Mouse (Mus musculus): ENCODE measurements at regions not wholly inside any gene's neighbourhood (a gene's known extent, or its start where the extent isn't known, plus 50 kb on each side); places are given as distances from the start of the nearest gene placed in this dataset.

- Histone ChIP-seq H3K27ac (no peak overlapping the region), H3K9ac (no peak overlapping the region), H3K4me1 (replicated peaks; ENCODE audit: control insufficient read depth, insufficient read depth, low read length) (no peaks in the 10 kb centered on the region), H3K4me3 (replicated peaks; ENCODE audit: low read length) (no peak overlapping the region), H3K36me3 (replicated peaks; ENCODE audit: control insufficient read depth, insufficient read depth) (no peaks in the 10 kb centered on the region), H3K4me2 (replicated peaks) (no peak overlapping the region), H3K9me3 (ENCODE audit: control insufficient read depth, low read length) (no peaks in the 10 kb centered on the region), H3K27me3 (ENCODE audit: control insufficient read depth, insufficient read depth, low read length) (no peaks in the 10 kb centered on the region)
- 57% methylated on average over 4 of the region's 4 CpGs for WGBS
- no peak for DNase-seq (ENCODE audit: low spot score)
- ATAC-seq (ENCODE audit: low FRiP score): no peak
These were observed 70.8 kb downstream of the Pcdh18 start for GRCm38 (mm10) chr3:49686182-49686895.

- WGBS: 87% methylated on average over 6 of the region's 6 CpGs
- H3K4me2 ChIP-seq (replicated peaks): no peak overlapping the region
- no peaks in the 10 kb centered on the region for H3K9me3 ChIP-seq (ENCODE audit: control insufficient read depth, low read length)
- ATAC-seq (ENCODE audit: low FRiP score) (no peak), DNase-seq (ENCODE audit: low spot score) (no peak)
- H3K9ac ChIP-seq: no peak overlapping the region
- no peaks in the 10 kb centered on the region for H3K36me3 ChIP-seq (replicated peaks; ENCODE audit: control insufficient read depth, insufficient read depth)
- no peaks in the 10 kb centered on the region for H3K4me1 ChIP-seq (replicated peaks; ENCODE audit: control insufficient read depth, insufficient read depth, low read length)
- H3K27ac ChIP-seq: no peak overlapping the region
- H3K27me3 ChIP-seq (ENCODE audit: control insufficient read depth, insufficient read depth, low read length): no peaks in the 10 kb centered on the region
- H3K4me3 ChIP-seq (replicated peaks; ENCODE audit: low read length): no peak overlapping the region
These were observed 82.2 kb downstream of the Pcdh18 start for GRCm38 (mm10) chr3:49674921-49675320.

GRCm38 (mm10) chr3:49672685-49673184, 84.4 kb downstream of the Pcdh18 start:
- no peak overlapping the region for H3K27ac ChIP-seq
- H3K4me1 ChIP-seq (replicated peaks; ENCODE audit: control insufficient read depth, insufficient read depth, low read length): no peaks in the 10 kb centered on the region
- no peaks in the 10 kb centered on the region for H3K27me3 ChIP-seq (ENCODE audit: control insufficient read depth, insufficient read depth, low read length)
- 23% methylated on average over 2 of the region's 2 CpGs for WGBS
- H3K9me3 ChIP-seq (ENCODE audit: control insufficient read depth, low read length): no peaks in the 10 kb centered on the region
- ATAC-seq (ENCODE audit: low FRiP score): no peak
- no peaks in the 10 kb centered on the region for H3K36me3 ChIP-seq (replicated peaks; ENCODE audit: control insufficient read depth, insufficient read depth)
- H3K4me2 ChIP-seq (replicated peaks): no peak overlapping the region
- H3K4me3 ChIP-seq (replicated peaks; ENCODE audit: low read length): no peak overlapping the region
- no peak for DNase-seq (ENCODE audit: low spot score)
- H3K9ac ChIP-seq: no peak overlapping the region

GRCm38 (mm10) chr3:49667543-49668338, 89.4 kb downstream of the Pcdh18 start:
- no peaks in the 10 kb centered on the region for H3K4me1 ChIP-seq (replicated peaks; ENCODE audit: control insufficient read depth, insufficient read depth, low read length)
- no peaks in the 10 kb centered on the region for H3K36me3 ChIP-seq (replicated peaks; ENCODE audit: control insufficient read depth, insufficient read depth)
- no peak overlapping the region for H3K4me3 ChIP-seq (replicated peaks; ENCODE audit: low read length)
- no peak overlapping the region for H3K4me2 ChIP-seq (replicated peaks)
- DNase-seq (ENCODE audit: low spot score): no peak
- no peak overlapping the region for H3K27ac ChIP-seq
- ATAC-seq (ENCODE audit: low FRiP score): no peak
- WGBS: 92% methylated on average over 9 of the region's 9 CpGs
- no peaks in the 10 kb centered on the region for H3K27me3 ChIP-seq (ENCODE audit: control insufficient read depth, insufficient read depth, low read length)
- no peak overlapping the region for H3K9ac ChIP-seq
- H3K9me3 ChIP-seq (ENCODE audit: control insufficient read depth, low read length): no peaks in the 10 kb centered on the region

GRCm38 (mm10) chr3:49666516-49666915, 90.6 kb downstream of the Pcdh18 start:
- 96% methylated on average over 2 of the region's 2 CpGs for WGBS
- H3K9me3 ChIP-seq (ENCODE audit: control insufficient read depth, low read length): no peaks in the 10 kb centered on the region
- no peak for ATAC-seq (ENCODE audit: low FRiP score)

GRCm38 (mm10) chr3:49648895-49649175, 108.3 kb downstream of the Pcdh18 start:
- DNase-seq (ENCODE audit: low spot score) (no peak), ATAC-seq (ENCODE audit: low FRiP score) (no peak)
- H3K9me3 ChIP-seq (ENCODE audit: control insufficient read depth, low read length): no peaks in the 10 kb centered on the region
- no peaks in the 10 kb centered on the region for H3K27me3 ChIP-seq (ENCODE audit: control insufficient read depth, insufficient read depth, low read length)
- H3K9ac ChIP-seq: no peak overlapping the region
- H3K4me3 ChIP-seq (replicated peaks; ENCODE audit: low read length): no peak overlapping the region
- no peak overlapping the region for H3K27ac ChIP-seq
- H3K4me1 ChIP-seq (replicated peaks; ENCODE audit: control insufficient read depth, insufficient read depth, low read length): no peaks in the 10 kb centered on the region
- WGBS: 84% methylated on average over 1 of the region's 1 CpGs
- no peak overlapping the region for H3K4me2 ChIP-seq (replicated peaks)
- no peaks in the 10 kb centered on the region for H3K36me3 ChIP-seq (replicated peaks; ENCODE audit: control insufficient read depth, insufficient read depth)

More at GRCm38 (mm10) chr3:49666516-49666915, 90.6 kb downstream of the Pcdh18 start:
- Histone ChIP-seq H3K4me2 (replicated peaks) (no peak overlapping the region), H3K9ac (no peak overlapping the region), H3K4me1 (replicated peaks; ENCODE audit: control insufficient read depth, insufficient read depth, low read length) (no peaks in the 10 kb centered on the region), H3K36me3 (replicated peaks; ENCODE audit: control insufficient read depth, insufficient read depth) (no peaks in the 10 kb centered on the region), H3K4me3 (replicated peaks; ENCODE audit: low read length) (no peak overlapping the region), H3K27me3 (ENCODE audit: control insufficient read depth, insufficient read depth, low read length) (no peaks in the 10 kb centered on the region), H3K27ac (no peak overlapping the region)
- DNase-seq (ENCODE audit: low spot score): no peak

- no peak overlapping the region for H3K4me3 ChIP-seq (replicated peaks; ENCODE audit: low read length)
- H3K9me3 ChIP-seq (ENCODE audit: control insufficient read depth, low read length): no peaks in the 10 kb centered on the region
- no peaks in the 10 kb centered on the region for H3K36me3 ChIP-seq (replicated peaks; ENCODE audit: control insufficient read depth, insufficient read depth)
- H3K4me1 ChIP-seq (replicated peaks; ENCODE audit: control insufficient read depth, insufficient read depth, low read length): no peaks in the 10 kb centered on the region
- H3K4me2 ChIP-seq (replicated peaks): no peak overlapping the region
- no peak for ATAC-seq (ENCODE audit: low FRiP score)
- 82% methylated on average over 5 of the region's 5 CpGs for WGBS
- H3K27ac ChIP-seq: no peak overlapping the region
- no peak overlapping the region for H3K9ac ChIP-seq
- no peak for DNase-seq (ENCODE audit: low spot score)
- no peaks in the 10 kb centered on the region for H3K27me3 ChIP-seq (ENCODE audit: control insufficient read depth, insufficient read depth, low read length)
These were observed 108.9 kb downstream of the Pcdh18 start for GRCm38 (mm10) chr3:49648040-49648894.

GRCm38 (mm10) chr3:49644993-49645392, 112.1 kb downstream of the Pcdh18 start:
- no peak for DNase-seq (ENCODE audit: low spot score)
- Histone ChIP-seq H3K4me2 (replicated peaks) (no peak overlapping the region), H3K4me1 (replicated peaks; ENCODE audit: control insufficient read depth, insufficient read depth, low read length) (0 out of 2 replicates have a peak, but pooled peaks cover 4% of the 10 kb centered on the region), H3K36me3 (replicated peaks; ENCODE audit: control insufficient read depth, insufficient read depth) (no peaks in the 10 kb centered on the region), H3K4me3 (replicated peaks; ENCODE audit: low read length) (no peak overlapping the region), H3K27ac (no peak overlapping the region), H3K9me3 (ENCODE audit: control insufficient read depth, low read length) (no peaks in the 10 kb centered on the region), H3K27me3 (ENCODE audit: control insufficient read depth, insufficient read depth, low read length) (no peaks in the 10 kb centered on the region), H3K9ac (no peak overlapping the region)
- ATAC-seq (ENCODE audit: low FRiP score): no peak
- WGBS: 92% methylated on average over 4 of the region's 4 CpGs

GRCm38 (mm10) chr3:49643871-49644270, 113.3 kb downstream of the Pcdh18 start:
- Histone ChIP-seq H3K36me3 (replicated peaks; ENCODE audit: control insufficient read depth, insufficient read depth) (no peaks in the 10 kb centered on the region), H3K4me3 (replicated peaks; ENCODE audit: low read length) (no peak overlapping the region), H3K9ac (no peak overlapping the region), H3K27ac (no peak overlapping the region), H3K27me3 (ENCODE audit: control insufficient read depth, insufficient read depth, low read length) (no peaks in the 10 kb centered on the region), H3K4me2 (replicated peaks) (no peak overlapping the region), H3K9me3 (ENCODE audit: control insufficient read depth, low read length) (no peaks in the 10 kb centered on the region), H3K4me1 (replicated peaks; ENCODE audit: control insufficient read depth, insufficient read depth, low read length) (0 out of 2 replicates have a peak, but pooled peaks cover 4% of the 10 kb centered on the region)
- ATAC-seq (ENCODE audit: low FRiP score) (no peak), DNase-seq (ENCODE audit: low spot score) (no peak)
- WGBS: 89% methylated on average over 8 of the region's 8 CpGs

Data from hindbrain, embryonic 14.5 days (tissue).